Mouse (Mus musculus) kidney, embryonic 16.5 days (tissue): ENCODE data around the gene Phykpl. TPM values are rescaled to one million over a fixed set of nuclear protein-coding genes. Genes with fewer than 3 reads are reported as not detected.

Source experiments
- ATAC-seq: fragments of 200-750 bp; cut with Nextera tagmentation; 2 replicates; pipeline ENCODE4 v1.8.0; 2017; ENCODE audit warnings: moderate TSS enrichment; ENCODE audit not compliant: low FRiP score, low TSS enrichment
- H3K27ac ChIP-seq: fragments of 300-500 bp; sonication (generic); 2 replicates; pipeline ENCODE4 v1.5.1; 2014; ENCODE audit warnings: low read length
- H3K27me3 ChIP-seq: fragments of 300-500 bp; sonication (generic); 2 replicates; pipeline ENCODE4 v1.6.1; 2014; ENCODE audit warnings: low read length, control low read depth, mixed read lengths; ENCODE audit not compliant: insufficient read depth
- H3K36me3 ChIP-seq: fragments of 300-500 bp; sonication (generic); 2 replicates; pipeline ENCODE4 v1.6.1; 2014; ENCODE audit warnings: low read length, control low read depth, mixed read lengths; ENCODE audit not compliant: insufficient read depth
- H3K4me1 ChIP-seq: fragments of 300-500 bp; sonication (generic); 2 replicates; pipeline ENCODE4 v1.6.1; 2014; ENCODE audit warnings: low read length, control low read depth, mixed read lengths; ENCODE audit not compliant: insufficient read depth
- H3K4me2 ChIP-seq: fragments of 300-500 bp; sonication (generic); replicated peaks from 2 replicates; pipeline ENCODE4 v1.6.1; 2014; ENCODE audit warnings: low read depth, low read length
- H3K4me3 ChIP-seq: fragments of 300-500 bp; sonication (generic); 2 replicates; pipeline ENCODE4 v1.5.1; 2014; ENCODE audit warnings: mild to moderate bottlenecking, low read length
- H3K9ac ChIP-seq: fragments of 300-500 bp; sonication (generic); replicated peaks from 2 replicates; pipeline ENCODE4 v1.6.1; 2014; ENCODE audit warnings: low read length
- H3K9me3 ChIP-seq: fragments of 300-500 bp; sonication (generic); 2 replicates; pipeline ENCODE4 v1.6.1; 2016; ENCODE audit warnings: low read length, control low read depth
- WGBS: fragments of 180-500 bp; shearing (Covaris S2); extraction: QIAGEN DNeasy Blood & Tissue Kit; methylation state at CpG from one replicate; pipeline ENCODE4 v1.1.7; 2014; 5-methylcytosine and 5-hydroxymethylcytosine counted together
- polyA plus RNA-seq: library from polyadenylated mRNA; unstranded; fragments of >200 nt; fragmentation: Nextera tagmentation; extraction: Ambion mirVana; gene quantifications from 2 replicates; pipeline ENCODE4 v1.2.1, GENCODE M21; 2015

Phykpl gene
- polyA plus RNA-seq, 1 experiment from 2014 or later: 26.2 TPM

DNA sequence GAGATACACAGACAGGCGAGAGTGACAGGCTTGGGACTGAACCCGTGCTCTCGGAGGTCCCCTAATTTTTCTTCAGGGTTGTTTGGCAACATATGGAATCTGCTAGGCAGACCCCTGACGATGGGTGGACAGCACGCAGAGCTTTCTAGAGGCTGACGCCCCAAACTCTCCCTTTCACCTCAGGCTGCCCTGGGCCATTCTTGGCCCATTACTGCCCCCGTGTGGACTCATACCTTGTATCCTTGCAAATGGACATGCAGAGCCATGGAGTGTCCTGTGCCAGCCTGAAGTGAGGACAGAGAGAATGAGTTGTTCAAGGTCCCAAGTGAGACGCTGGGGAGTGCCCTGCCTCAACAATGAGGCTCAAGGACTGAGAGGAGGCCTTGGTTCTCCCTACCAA lies 1.8 kb upstream of the Phykpl start:
- Histone ChIP-seq H3K27me3 (no peaks in the 10 kb centered on the region), H3K4me2 (no peak overlapping the region), H3K9me3 (no peaks in the 10 kb centered on the region), H3K27ac (no peak overlapping the region), H3K4me1 (peaks cover 27% of the 10 kb centered on the region), H3K9ac (no peak overlapping the region), H3K36me3 (peaks cover 11% of the 10 kb centered on the region), H3K4me3 (no peak overlapping the region)
- ATAC-seq: no peak
- WGBS: 23% methylated on average over 8 of the region's 8 CpGs

DNA sequence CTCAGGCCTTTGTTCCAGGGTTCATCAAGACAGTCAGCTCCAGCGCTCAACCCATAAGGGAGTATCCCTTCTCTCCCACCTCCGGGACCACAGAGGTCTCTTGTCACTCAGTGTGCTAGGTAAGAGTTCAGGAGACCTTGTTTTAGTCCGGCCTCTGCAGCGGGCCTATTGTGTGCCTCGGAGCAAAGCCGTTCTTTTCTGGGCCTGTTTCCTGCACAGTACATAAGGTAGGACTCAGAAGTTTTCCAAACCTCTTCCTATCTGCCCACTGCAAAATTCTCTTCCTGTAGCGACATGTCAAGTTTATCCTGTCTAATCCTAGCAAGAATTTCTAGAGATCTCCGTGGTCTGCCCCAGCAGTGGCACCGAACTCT lies 513 bp upstream of the Phykpl start:
- Histone ChIP-seq H3K27ac (peak overlapping the region; percentile 97), H3K27me3 (no peaks in the 10 kb centered on the region), H3K9me3 (no peaks in the 10 kb centered on the region), H3K36me3 (peaks cover 24% of the 10 kb centered on the region), H3K4me3 (peak overlapping the region; percentile 83), H3K4me1 (peaks cover 27% of the 10 kb centered on the region), H3K4me2 (peak overlapping the region; percentile 85), H3K9ac (peak overlapping the region; percentile 93)
- 14% methylated on average over 9 of the region's 9 CpGs for WGBS
- ATAC-seq: peak; percentile 35

DNA sequence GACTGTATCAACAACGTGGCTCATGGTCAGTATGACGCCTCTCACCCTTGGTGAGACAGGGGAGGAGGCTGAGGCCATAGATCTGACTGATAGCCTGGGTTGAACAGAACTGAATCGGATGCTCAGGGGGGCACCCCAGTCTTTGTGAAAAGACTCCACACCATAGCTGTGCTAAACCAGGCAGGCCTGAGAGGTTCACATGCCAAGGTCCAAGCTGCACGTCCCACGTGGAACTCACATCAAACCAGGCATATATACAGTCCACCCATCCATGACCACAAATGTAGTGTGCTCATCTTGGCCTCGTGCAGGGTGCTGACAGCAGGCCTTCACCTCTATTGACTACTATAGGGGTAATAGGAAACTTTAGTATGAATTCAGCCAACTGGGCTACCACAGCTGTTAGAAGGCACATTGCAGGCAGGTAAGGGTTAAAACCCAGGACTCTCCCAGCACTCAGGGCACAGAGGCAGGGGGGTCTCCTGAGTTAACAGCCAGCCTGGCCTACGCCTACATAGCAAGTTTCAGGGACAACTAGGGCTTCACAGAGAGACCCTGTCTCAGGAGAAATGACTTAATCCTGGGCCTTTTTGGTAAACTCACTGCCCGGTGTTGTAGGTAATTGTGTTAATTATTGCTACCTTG lies 1.2 kb downstream of the Phykpl start:
- peak; percentile 28 for ATAC-seq
- Histone ChIP-seq H3K4me2 (peak overlapping the region; percentile 85), H3K27ac (peak overlapping the region; percentile 97), H3K36me3 (peaks cover 38% of the 10 kb centered on the region), H3K27me3 (no peaks in the 10 kb centered on the region), H3K9me3 (no peaks in the 10 kb centered on the region), H3K4me3 (peak overlapping the region; percentile 83), H3K9ac (peak overlapping the region; percentile 93), H3K4me1 (peaks cover 27% of the 10 kb centered on the region)
- WGBS: 51% methylated on average over 8 of the region's 8 CpGs

DNA sequence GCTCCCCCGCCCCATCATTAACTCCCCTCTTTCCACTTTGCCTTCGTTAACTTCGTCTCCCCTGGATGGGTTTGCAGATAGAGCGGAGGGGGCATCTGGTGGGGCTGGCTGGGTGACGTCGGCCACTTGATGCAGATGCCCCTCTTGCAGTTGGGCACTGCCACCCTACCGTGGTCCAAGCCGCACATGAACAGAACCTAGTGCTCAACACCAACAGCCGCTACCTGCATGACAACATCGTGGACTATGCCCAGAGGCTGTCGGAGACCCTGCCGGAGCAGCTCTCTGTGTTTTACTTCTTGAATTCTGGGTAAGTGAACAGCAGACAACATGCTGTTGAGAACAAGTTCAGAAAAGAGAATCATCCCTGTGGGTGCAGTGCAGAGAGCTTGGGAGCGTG lies 1.9 kb downstream of the Phykpl start:
- Histone ChIP-seq H3K9ac (no peak overlapping the region), H3K4me2 (no peak overlapping the region), H3K36me3 (peaks cover 45% of the 10 kb centered on the region), H3K4me3 (no peak overlapping the region), H3K27ac (0 out of 2 replicates have a peak overlapping the region, but pooled peaks have one; percentile 12), H3K9me3 (no peaks in the 10 kb centered on the region), H3K27me3 (no peaks in the 10 kb centered on the region), H3K4me1 (peaks cover 29% of the 10 kb centered on the region)
- 91% methylated on average over 13 of the region's 13 CpGs for WGBS
- no peak for ATAC-seq

DNA sequence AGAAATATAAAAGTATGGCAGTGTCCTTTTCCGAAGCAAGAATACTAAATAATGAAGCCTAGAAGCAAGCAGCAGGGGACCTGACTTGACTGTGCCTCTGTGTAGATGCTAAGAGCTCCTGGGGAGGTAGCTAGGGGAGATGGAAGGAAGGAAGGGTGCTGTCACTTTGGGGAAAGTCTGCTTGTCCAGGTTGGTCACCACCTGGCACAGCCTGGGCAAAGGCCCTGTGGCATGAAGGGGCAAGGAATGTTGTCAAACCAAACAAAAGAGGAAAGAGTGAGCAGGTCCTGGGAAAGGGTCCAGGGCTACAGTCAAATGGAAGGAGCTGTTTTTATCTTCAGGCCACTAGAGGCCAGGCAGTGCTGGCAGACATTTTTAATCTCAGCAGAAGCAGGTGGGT lies 2.5 kb downstream of the Phykpl start:
- H3K4me1 ChIP-seq: peaks cover 30% of the 10 kb centered on the region
- H3K4me3 ChIP-seq: no peak overlapping the region
- WGBS: 92% methylated on average over 1 of the region's 1 CpGs
- H3K27ac ChIP-seq: no peak overlapping the region
- H3K36me3 ChIP-seq: peaks cover 52% of the 10 kb centered on the region
- ATAC-seq: no peak
- H3K4me2 ChIP-seq: no peak overlapping the region
- H3K27me3 ChIP-seq: no peaks in the 10 kb centered on the region
- no peak overlapping the region for H3K9ac ChIP-seq
- no peaks in the 10 kb centered on the region for H3K9me3 ChIP-seq

DNA sequence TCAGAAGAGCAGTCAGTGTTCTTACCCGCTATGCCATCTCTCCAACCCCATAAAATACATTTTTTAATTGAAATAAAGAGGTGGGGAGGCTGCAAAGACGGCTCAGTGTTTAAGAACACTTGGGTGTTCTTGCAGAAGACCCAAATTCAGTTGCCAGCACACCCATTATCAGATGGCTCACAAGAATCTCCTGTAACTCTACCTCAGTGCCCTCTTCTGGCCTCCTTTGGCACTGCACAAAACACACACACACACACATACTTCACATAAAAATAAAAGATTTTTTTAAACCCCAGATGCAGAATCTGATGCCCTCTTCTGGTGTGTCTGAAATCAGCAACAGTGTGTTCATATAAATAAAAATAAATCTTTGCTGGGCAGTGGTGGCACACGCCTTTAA lies 4.3 kb downstream of the Phykpl start:
- H3K9me3 ChIP-seq: no peaks in the 10 kb centered on the region
- no peak overlapping the region for H3K9ac ChIP-seq
- H3K4me1 ChIP-seq: peaks cover 23% of the 10 kb centered on the region
- ATAC-seq: no peak
- 90% methylated on average over 3 of the region's 3 CpGs for WGBS
- no peak overlapping the region for H3K27ac ChIP-seq
- no peaks in the 10 kb centered on the region for H3K27me3 ChIP-seq
- H3K4me2 ChIP-seq: no peak overlapping the region
- H3K36me3 ChIP-seq: peaks cover 68% of the 10 kb centered on the region
- H3K4me3 ChIP-seq: no peak overlapping the region

DNA sequence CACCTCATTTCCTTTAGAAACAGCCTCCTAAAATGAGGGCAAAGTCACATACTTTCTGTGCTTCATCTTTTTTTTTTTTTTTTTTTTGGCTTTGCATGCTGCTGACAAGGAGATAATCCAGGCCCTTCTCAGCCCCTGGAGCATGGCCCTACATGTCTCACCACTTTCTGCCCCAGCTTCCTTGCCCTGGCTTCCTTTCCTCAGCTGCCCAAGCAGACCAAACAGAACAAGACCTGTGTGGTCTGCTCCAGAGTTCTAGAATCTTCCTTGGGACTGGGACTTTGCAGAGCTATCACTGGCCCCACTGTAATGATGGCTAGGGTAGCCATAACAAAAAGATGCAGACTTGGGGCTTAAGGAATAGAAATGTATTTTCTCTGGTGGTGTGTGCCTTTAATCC lies 5.4 kb downstream of the Phykpl start:
- Histone ChIP-seq H3K9me3 (no peaks in the 10 kb centered on the region), H3K27ac (no peak overlapping the region), H3K9ac (no peak overlapping the region), H3K4me2 (no peak overlapping the region), H3K36me3 (peaks cover 75% of the 10 kb centered on the region), H3K4me1 (peaks cover 18% of the 10 kb centered on the region), H3K4me3 (no peak overlapping the region), H3K27me3 (no peaks in the 10 kb centered on the region)
- no peak for ATAC-seq

DNA sequence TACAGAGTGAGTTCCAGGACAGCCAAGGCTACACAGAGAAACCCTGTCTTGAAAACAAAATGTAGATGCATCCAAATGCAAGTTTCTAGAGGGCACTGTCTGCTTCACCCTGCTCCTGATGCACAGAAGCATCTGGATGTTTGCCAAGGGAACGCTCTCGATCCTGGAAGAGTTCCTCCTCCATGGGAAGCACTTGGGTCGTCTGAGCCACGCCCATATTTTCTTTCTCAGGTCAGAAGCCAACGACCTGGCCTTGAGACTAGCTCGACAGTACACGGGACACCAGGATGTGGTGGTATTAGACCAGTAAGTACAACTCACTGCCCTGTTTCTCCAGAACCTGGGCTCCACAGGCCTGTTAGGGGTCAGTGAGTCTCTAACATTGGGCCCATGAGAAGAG lies 6.6 kb downstream of the Phykpl start:
- H3K4me2 ChIP-seq: no peak overlapping the region
- H3K9me3 ChIP-seq: no peaks in the 10 kb centered on the region
- peaks cover 86% of the 10 kb centered on the region for H3K36me3 ChIP-seq
- no peaks in the 10 kb centered on the region for H3K27me3 ChIP-seq
- no peak overlapping the region for H3K27ac ChIP-seq
- ATAC-seq: no peak
- H3K4me3 ChIP-seq: no peak overlapping the region
- no peak overlapping the region for H3K9ac ChIP-seq
- peaks cover 9% of the 10 kb centered on the region for H3K4me1 ChIP-seq
- 36% methylated on average over 7 of the region's 7 CpGs for WGBS

DNA sequence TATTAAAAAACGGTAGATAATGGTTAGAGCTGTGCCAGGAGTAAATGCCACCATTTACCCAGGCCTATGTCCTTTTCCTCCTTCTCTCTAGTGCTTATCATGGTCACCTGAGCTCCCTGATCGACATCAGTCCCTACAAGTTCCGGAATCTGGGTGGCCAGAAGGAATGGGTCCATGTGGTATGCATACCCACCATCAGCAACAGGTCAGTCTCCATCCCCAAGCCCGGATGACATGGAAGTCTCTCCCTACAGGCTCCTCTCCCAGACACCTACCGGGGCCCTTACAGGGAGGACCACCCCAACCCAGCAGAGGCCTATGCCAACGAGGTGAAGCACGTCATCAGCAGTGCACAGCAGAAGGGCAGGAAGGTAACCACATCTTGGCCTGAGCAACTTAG lies 7.4 kb downstream of the Phykpl start:
- no peak for ATAC-seq
- H3K27me3 ChIP-seq: no peaks in the 10 kb centered on the region
- H3K4me3 ChIP-seq: no peak overlapping the region
- no peak overlapping the region for H3K9ac ChIP-seq
- H3K9me3 ChIP-seq: no peaks in the 10 kb centered on the region
- peaks cover 89% of the 10 kb centered on the region for H3K36me3 ChIP-seq
- H3K4me2 ChIP-seq: no peak overlapping the region
- H3K4me1 ChIP-seq: 0 out of 2 replicates have a peak, but pooled peaks cover 3% of the 10 kb centered on the region
- H3K27ac ChIP-seq: no peak overlapping the region
- 87% methylated on average over 7 of the region's 7 CpGs for WGBS

DNA sequence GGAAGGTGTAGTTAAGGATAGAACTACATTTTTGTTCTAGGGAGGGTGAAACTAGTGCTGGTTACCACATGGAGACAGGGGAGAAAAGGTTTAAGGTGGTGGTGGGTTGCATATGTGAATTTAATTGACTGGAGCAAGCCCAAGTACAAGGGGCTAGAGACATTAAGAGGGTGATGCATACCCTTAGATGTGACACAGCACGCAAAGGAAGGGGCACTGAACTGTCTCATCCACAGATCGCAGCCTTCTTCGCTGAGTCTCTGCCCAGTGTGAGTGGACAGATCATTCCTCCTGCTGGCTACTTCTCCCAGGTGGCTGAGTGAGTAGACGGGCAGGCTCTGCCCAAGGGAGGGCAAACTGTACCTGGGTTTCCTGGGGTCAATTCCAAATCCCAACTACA lies 8.8 kb downstream of the Phykpl start:
- WGBS: 90% methylated on average over 4 of the region's 4 CpGs
- Histone ChIP-seq H3K27ac (no peak overlapping the region), H3K36me3 (peaks cover 91% of the 10 kb centered on the region), H3K4me1 (0 out of 2 replicates have a peak, but pooled peaks cover 3% of the 10 kb centered on the region), H3K4me2 (no peak overlapping the region), H3K4me3 (no peak overlapping the region), H3K9ac (no peak overlapping the region), H3K27me3 (no peaks in the 10 kb centered on the region), H3K9me3 (no peaks in the 10 kb centered on the region)
- no peak for ATAC-seq
